Mouse (Mus musculus) testis, adult 2 months (tissue): Measurements from ENCODE around the gene 2210011C24Rik.

Source experiments
- CTCF ChIP-seq: fragments of 200-500 bp; IDR thresholded peaks from 2 replicates; pipeline ENCODE4 v1.5.1; 2012; ENCODE audit warnings: low read depth, mild to moderate bottlenecking, inconsistent platforms, low read length, moderate library complexity; ENCODE audit not compliant: control insufficient read depth, insufficient read depth, insufficient replicate concordance
- POLR2A ChIP-seq: fragments of 200-500 bp; IDR thresholded peaks from 2 replicates; pipeline ENCODE4 v1.6.1; 2012; ENCODE audit warnings: low read depth, mild to moderate bottlenecking, inconsistent platforms, low read length, moderate library complexity; ENCODE audit not compliant: control insufficient read depth

DNA sequence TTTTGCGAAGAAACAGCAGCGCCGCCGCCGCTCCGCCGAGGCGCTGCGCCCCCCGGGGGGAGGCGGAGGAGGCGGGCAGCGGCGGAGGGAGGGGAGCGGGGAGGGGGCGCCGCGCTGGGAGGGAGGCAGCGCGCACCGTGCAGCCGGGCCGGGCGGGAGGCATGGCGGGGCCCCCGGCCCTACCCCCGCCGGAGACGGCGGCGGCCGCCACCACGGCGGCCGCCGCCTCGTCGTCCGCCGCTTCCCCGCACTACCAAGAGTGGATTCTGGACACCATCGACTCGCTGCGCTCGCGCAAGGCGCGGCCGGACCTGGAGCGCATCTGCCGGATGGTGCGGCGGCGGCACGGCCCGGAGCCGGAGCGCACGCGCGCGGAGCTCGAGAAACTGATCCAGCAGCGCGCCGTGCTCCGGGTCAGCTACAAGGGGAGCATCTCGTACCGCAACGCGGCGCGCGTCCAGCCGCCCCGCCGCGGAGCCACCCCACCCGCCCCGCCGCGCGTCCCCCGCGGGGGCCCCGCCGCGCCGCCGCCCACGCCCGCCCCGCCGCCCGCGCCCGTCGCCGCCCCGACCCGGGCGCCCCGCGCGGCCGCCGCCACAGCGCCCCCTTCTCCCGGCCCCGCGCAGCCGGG is 14.3 kb downstream of the 2210011C24Rik start, which contains the start of gene Samd1:
- no peak for TF ChIP-seq POLR2A
- TF ChIP-seq CTCF = no peak
